Mouse (Mus musculus): ENCODE measurements around the gene Krt13.

DNA sequence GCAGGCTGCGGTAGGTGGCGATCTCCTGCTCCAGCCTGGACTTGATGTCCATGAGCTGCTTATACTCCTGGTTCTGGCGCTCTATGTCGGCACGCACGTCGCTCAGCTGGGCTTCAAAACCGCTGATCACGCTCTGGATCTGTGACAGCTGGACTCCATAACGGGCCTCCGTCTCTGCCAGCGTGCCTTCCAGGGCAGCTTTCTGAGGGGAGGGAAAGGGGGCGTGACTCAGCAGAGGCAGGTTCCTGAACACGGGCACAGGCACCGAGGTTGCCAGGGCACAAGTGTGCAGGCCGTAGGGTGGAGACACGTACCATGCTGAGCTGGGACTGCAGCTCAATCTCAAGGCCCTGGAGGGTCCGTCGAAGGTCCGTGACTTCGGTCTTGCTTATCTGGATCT is 19.6 kb upstream of the Krt13 start:
- no peak for TF ChIP-seq EP300 (IDR thresholded peaks at IDR 0.05; ENCODE audit: insufficient read depth, low read depth, low read length)
- TF ChIP-seq CTCF (IDR thresholded peaks at IDR 0.05) = no peak
- no peak for TF ChIP-seq POLR2A (IDR thresholded peaks at IDR 0.05; ENCODE audit: insufficient read depth, low read depth, low read length)
